Mouse (Mus musculus): ENCODE measurements around the gene Megf11.

GRCm38 (mm10) chr9:64654723-64655122 is 269.3 kb downstream of the Megf11 start:
- TF ChIP-seq CTCF (IDR thresholded peaks at IDR 0.05; ENCODE audit: low read depth) = no peak
- no peak for TF ChIP-seq EP300 (IDR thresholded peaks at IDR 0.05; ENCODE audit: low read depth)
